Mouse (Mus musculus): ENCODE results near the gene Krt90. TPM values are rescaled to one million over a fixed set of nuclear protein-coding genes. Genes with fewer than 3 reads are reported as not detected.
"Not testable (repeated sequence)": the region's sequence is repeated elsewhere in the genome, so short reads cannot be mapped to it uniquely, and the experiment has no call there.

Krt90 gene
- polyA plus RNA-seq, 1 experiment from 2014 or later, result 0.31 TPM

- Histone ChIP-seq H3K27me3 (ENCODE audit: low read depth, poor library complexity, severe bottlenecking) (no peaks in the 10 kb centered on the region), H3K27ac (0 out of 2 replicates have a peak overlapping the region, but pooled peaks have one; percentile 40), H3K9me3 (replicated peaks) (no peaks in the 10 kb centered on the region), H3K36me3 (no peaks in the 10 kb centered on the region), H3K4me1 (peaks cover 13% of the 10 kb centered on the region), H3K4me3 (no peak overlapping the region)
- WGBS, result 44% methylated on average over 3 of the region's 3 CpGs
- DNase-seq (ENCODE audit: low spot score), result no peak
These were observed 18.3 kb downstream of the Krt90 start for GRCm38 (mm10) chr15:101544478-101544877.

- Histone ChIP-seq H3K4me3 (no peak overlapping the region), H3K36me3 (no peaks in the 10 kb centered on the region), H3K27me3 (ENCODE audit: low read depth, poor library complexity, severe bottlenecking) (no peaks in the 10 kb centered on the region), H3K27ac (no peak overlapping the region), H3K4me1 (peaks cover 20% of the 10 kb centered on the region), H3K9me3 (replicated peaks) (no peaks in the 10 kb centered on the region)
- 68% methylated on average over 9 of the region's 9 CpGs for WGBS
- no peak for DNase-seq (ENCODE audit: low spot score)
These were observed 20.2 kb downstream of the Krt90 start for GRCm38 (mm10) chr15:101542543-101542942.

GRCm38 (mm10) chr15:101538580-101538900 is 24.2 kb downstream of the Krt90 start:
- Histone ChIP-seq H3K27ac (no peak overlapping the region), H3K9me3 (replicated peaks) (no peaks in the 10 kb centered on the region), H3K4me1 (peaks cover 23% of the 10 kb centered on the region), H3K36me3 (no peaks in the 10 kb centered on the region), H3K4me3 (no peak overlapping the region), H3K27me3 (ENCODE audit: low read depth, poor library complexity, severe bottlenecking) (no peaks in the 10 kb centered on the region)
- DNase-seq (ENCODE audit: low spot score), result no peak
- WGBS, result 64% methylated on average over 4 of the region's 4 CpGs

- DNase-seq (ENCODE audit: low spot score), result no peak
- H3K9me3 ChIP-seq (replicated peaks), result no peaks in the 10 kb centered on the region
- peaks cover 23% of the 10 kb centered on the region for H3K4me1 ChIP-seq
- H3K27me3 ChIP-seq (ENCODE audit: low read depth, poor library complexity, severe bottlenecking), result no peaks in the 10 kb centered on the region
- H3K36me3 ChIP-seq, result no peaks in the 10 kb centered on the region
- WGBS, result 38% methylated on average over 7 of the region's 7 CpGs
- no peak overlapping the region for H3K4me3 ChIP-seq
- H3K27ac ChIP-seq, result no peak overlapping the region
These were observed 24.7 kb downstream of the Krt90 start for GRCm38 (mm10) chr15:101537864-101538579.

GRCm38 (mm10) chr15:101536054-101536850 is 26.5 kb downstream of the Krt90 start:
- H3K36me3 ChIP-seq, result no peaks in the 10 kb centered on the region
- no peak overlapping the region for H3K4me3 ChIP-seq
- DNase-seq (ENCODE audit: low spot score), result no peak
- WGBS, result 69% methylated on average over 9 of the region's 9 CpGs
- H3K4me1 ChIP-seq, result peaks cover 13% of the 10 kb centered on the region
- H3K9me3 ChIP-seq (replicated peaks), result no peaks in the 10 kb centered on the region
- H3K27me3 ChIP-seq (ENCODE audit: low read depth, poor library complexity, severe bottlenecking), result no peaks in the 10 kb centered on the region
- H3K27ac ChIP-seq, result no peak overlapping the region

- Histone ChIP-seq H3K4me3 (no peak within 1 kb of the TSS), H3K4me1 (0 out of 2 replicates have a peak, but pooled peaks cover 3% of the 10 kb centered on the region), H3K27ac (no peak within 1 kb of the TSS), H3K36me3 (no peaks in the 10 kb centered on the region), H3K27me3 (ENCODE audit: low read depth, poor library complexity, severe bottlenecking) (peaks cover 3% of the 10 kb centered on the region; the same call in 1 of the 2 replicates), H3K9me3 (replicated peaks) (no peaks in the 10 kb centered on the region)
- 79% methylated on average over 7 of the region's 7 CpGs for WGBS
- no peak for DNase-seq (ENCODE audit: low spot score)
These were observed 30.0 kb downstream of the Krt90 start, which contains the start of gene Krt84 for GRCm38 (mm10) chr15:101532720-101533119. Gene Krt84, minus strand, starts transcription at chr15:101532820.

- Histone ChIP-seq H3K27me3 (ENCODE audit: low read depth, poor library complexity, severe bottlenecking) (peaks cover 7% of the 10 kb centered on the region; the same call in 1 of the 2 replicates), H3K4me1 (no peaks in the 10 kb centered on the region), H3K27ac (no peak overlapping the region), H3K9me3 (replicated peaks) (no peaks in the 10 kb centered on the region), H3K36me3 (no peaks in the 10 kb centered on the region), H3K4me3 (no peak overlapping the region)
- WGBS, result 77% methylated on average over 4 of the region's 4 CpGs
- no peak for DNase-seq (ENCODE audit: low spot score)
These were observed 40.1 kb downstream of the Krt90 start for GRCm38 (mm10) chr15:101522556-101523232.

GRCm38 (mm10) chr15:101519792-101520191 is 43.0 kb downstream of the Krt90 start:
- H3K4me1 ChIP-seq, result no peaks in the 10 kb centered on the region
- no peak overlapping the region for H3K27ac ChIP-seq
- H3K4me3 ChIP-seq, result no peak overlapping the region
- DNase-seq (ENCODE audit: low spot score), result peak; percentile 84
- no peaks in the 10 kb centered on the region for H3K27me3 ChIP-seq (ENCODE audit: low read depth, poor library complexity, severe bottlenecking)
- H3K36me3 ChIP-seq, result no peaks in the 10 kb centered on the region
- H3K9me3 ChIP-seq (replicated peaks), result no peaks in the 10 kb centered on the region
- 17% methylated on average over 2 of the region's 2 CpGs for WGBS

- not testable (repeated sequence) for H3K27ac ChIP-seq; H3K36me3 ChIP-seq; H3K27me3 ChIP-seq (ENCODE audit: low read depth, poor library complexity, severe bottlenecking); DNase-seq (ENCODE audit: low spot score); H3K4me1 ChIP-seq; H3K4me3 ChIP-seq; H3K9me3 ChIP-seq (replicated peaks)
- 74% methylated on average over 2 of the region's 2 CpGs for WGBS
These were observed 45.6 kb downstream of the Krt90 start, which contains the start of gene Gm49425 for GRCm38 (mm10) chr15:101517161-101517560. Gene Gm49425, minus strand, starts transcription at chr15:101517261.

GRCm38 (mm10) chr15:101508247-101508646 is 54.5 kb downstream of the Krt90 start:
- Histone ChIP-seq H3K9me3 (replicated peaks) (no peaks in the 10 kb centered on the region), H3K4me1 (peaks cover 5% of the 10 kb centered on the region; the same call in 1 of the 2 replicates), H3K4me3 (no peak overlapping the region), H3K36me3 (no peaks in the 10 kb centered on the region), H3K27me3 (ENCODE audit: low read depth, poor library complexity, severe bottlenecking) (no peaks in the 10 kb centered on the region), H3K27ac (no peak overlapping the region)
- 81% methylated on average over 9 of the region's 9 CpGs for WGBS
- no peak for DNase-seq (ENCODE audit: low spot score)

- Histone ChIP-seq H3K4me3 (no peak overlapping the region), H3K9me3 (replicated peaks) (no peaks in the 10 kb centered on the region), H3K36me3 (no peaks in the 10 kb centered on the region), H3K27ac (no peak overlapping the region), H3K4me1 (peaks cover 5% of the 10 kb centered on the region; the same call in 1 of the 2 replicates), H3K27me3 (ENCODE audit: low read depth, poor library complexity, severe bottlenecking) (no peaks in the 10 kb centered on the region)
- DNase-seq (ENCODE audit: low spot score), result no peak
- WGBS, result 58% methylated on average over 14 of the region's 14 CpGs
These were observed 55.6 kb downstream of the Krt90 start for GRCm38 (mm10) chr15:101506896-101507758.

Data from limb, embryonic 10.5 days (tissue).